Comparison of ENCODE assay signal across 9 mouse cellular contexts in genomic region chr1:43065615-43066310, GRCm38 (mm10). TPM values are rescaled to one million over a fixed set of nuclear protein-coding genes. Genes with fewer than 3 reads are reported as not detected.
DNase-seq lines count a peak whose midpoint lies in the region; ATAC-seq and TF ChIP-seq lines count a peak whose summit lies in the region.
"Had no signal": no experiment of that assay in that cellular context is flagged by ENCODE, and none has a peak within 500 bp of the region (broad histone marks: within the 10 kb centered on the region; RNA-seq: fewer than 3 reads in every experiment).

No protein-coding gene starts in this region.

- TF ChIP-seq CTCF in liver, embryonic 14.5 days (IDR thresholded peaks at IDR 0.05; ENCODE audit: low read depth), result peak; percentile 81

- intact Hi-C loops in heart, postnatal 14 days (cut with DNase I), result loop anchor here (1.0 kb wide), 1 partner anchor 150 kb away; no protein-coding TSS in a partner anchor

- ATAC-seq in embryonic facial prominence, embryonic 15.5 days (ENCODE audit: insufficient number of reproducible peaks, low FRiP score, low TSS enrichment, low read depth), result 0 out of 2 replicates have a peak, but pooled peaks have one; percentile 65
- no peak for ATAC-seq in liver, embryonic 14.5 days (ENCODE audit: insufficient read depth)
- ATAC-seq in neural tube, embryonic 14.5 days (ENCODE audit: low read depth), result peak; percentile 98
- ATAC-seq in activated CD4-positive, CD25-positive, alpha-beta regulatory T cell, adult 4 months, result no peak

- 50% methylated on average over 9 of the region's 9 CpGs for WGBS in embryonic facial prominence, embryonic 15.5 days
- WGBS in liver, embryonic 14.5 days (ENCODE audit: insufficient replicate concordance), result 55% methylated on average over 9 of the region's 9 CpGs
- 46% methylated on average over 9 of the region's 9 CpGs for WGBS in neural tube, embryonic 14.5 days

- no peak overlapping the region for H3K4me2 ChIP-seq in embryonic facial prominence, embryonic 15.5 days (replicated peaks)
- H3K4me2 ChIP-seq in liver, embryonic 14.5 days (ENCODE audit: low read depth), result no peak overlapping the region
- H3K4me2 ChIP-seq in neural tube, embryonic 14.5 days (ENCODE audit: low read depth, low read length), result no peak overlapping the region

- no peak overlapping the region for H3K27ac ChIP-seq in ES-E14 (ENCODE audit: insufficient read depth, low read depth, low read length, poor library complexity, severe bottlenecking)
- H3K27ac ChIP-seq in embryonic facial prominence, embryonic 15.5 days (replicated peaks), result no peak overlapping the region
- H3K27ac ChIP-seq in liver, embryonic 14.5 days, result no peak overlapping the region
- H3K27ac ChIP-seq in neural tube, embryonic 14.5 days (ENCODE audit: low read depth, low read length), result no peak overlapping the region

- H3K9me3 ChIP-seq in ES-E14 (ENCODE audit: control insufficient read depth, insufficient read depth, low read depth, low read length), result no peaks in the 10 kb centered on the region
- no peaks in the 10 kb centered on the region for H3K9me3 ChIP-seq in embryonic facial prominence, embryonic 15.5 days (replicated peaks)
- no peaks in the 10 kb centered on the region for H3K9me3 ChIP-seq in liver, embryonic 14.5 days (ENCODE audit: control insufficient read depth, low read length)
- H3K9me3 ChIP-seq in neural tube, embryonic 14.5 days (ENCODE audit: control insufficient read depth, low read length), result no peaks in the 10 kb centered on the region
- H3K9me3 ChIP-seq: megakaryocyte, embryonic 14.5 days had no signal

- H3K4me1 ChIP-seq in ES-E14 (ENCODE audit: control insufficient read depth in 2 of 2, insufficient read depth in 2 of 2, low read length in 2 of 2, poor library complexity in 1 of 2), result no peaks in the 10 kb centered on the region
- H3K4me1 ChIP-seq in embryonic facial prominence, embryonic 15.5 days, result no peaks in the 10 kb centered on the region; the same call in 1 of the 2 replicates
- no peaks in the 10 kb centered on the region; a peak in 1 of 4 replicates for H3K4me1 ChIP-seq in liver, embryonic 14.5 days (replicated peaks; ENCODE audit: control insufficient read depth in 2 of 2, insufficient read depth in 2 of 2, low read length in 1 of 2)
- H3K4me1 ChIP-seq in neural tube, embryonic 14.5 days (ENCODE audit: control insufficient read depth, insufficient read depth, low read length), result no peaks in the 10 kb centered on the region

- no peaks in the 10 kb centered on the region for H3K27me3 ChIP-seq in embryonic facial prominence, embryonic 15.5 days
- H3K27me3 ChIP-seq in liver, embryonic 14.5 days (ENCODE audit: control insufficient read depth, insufficient read depth, low read length), result no peaks in the 10 kb centered on the region
- no peaks in the 10 kb centered on the region for H3K27me3 ChIP-seq in neural tube, embryonic 14.5 days (ENCODE audit: control insufficient read depth, insufficient read depth, low read length)
- H3K27me3 ChIP-seq: megakaryocyte, embryonic 14.5 days had no signal

- H3K4me3 ChIP-seq in ES-E14 (ENCODE audit: insufficient read depth in 1 of 2, low read depth in 1 of 2, low read length in 2 of 2, poor library complexity in 1 of 2, severe bottlenecking in 1 of 2), result no peak overlapping the region
- H3K4me3 ChIP-seq in embryonic facial prominence, embryonic 15.5 days (replicated peaks), result no peak overlapping the region
- H3K4me3 ChIP-seq in liver, embryonic 14.5 days (ENCODE audit: insufficient read depth in 1 of 2, low read depth in 2 of 2, low read length in 2 of 2), result no peak overlapping the region
- no peak overlapping the region for H3K4me3 ChIP-seq in neural tube, embryonic 14.5 days (ENCODE audit: low read depth, low read length)
- H3K4me3 ChIP-seq: megakaryocyte, embryonic 14.5 days had no signal

- no peak for TF ChIP-seq EP300 in liver, embryonic 14.5 days (IDR thresholded peaks at IDR 0.05; ENCODE audit: low read depth)

- peak; percentile 65 for DNase-seq in ES-E14 (ENCODE audit: low read depth, low spot score)
- DNase-seq in brain, adult 2 months (ENCODE audit: low read depth, low spot score), result peak; percentile 87
- DNase-seq in heart, postnatal 14 days, result peak; percentile 60 to 67
- DNase-seq in kidney, postnatal 4 days, result peak; percentile 86 to 88
- DNase-seq in liver, embryonic 14.5 days (ENCODE audit: low read depth in 3 of 3, low spot score in 3 of 3), result peak in 2 of 3 experiments; percentile 5 to 9

- no peaks in the 10 kb centered on the region; the same call in 1 of the 2 replicates for H3K36me3 ChIP-seq in ES-E14 (ENCODE audit: control insufficient read depth, insufficient read depth, low read length, poor library complexity, severe bottlenecking)
- H3K36me3 ChIP-seq in embryonic facial prominence, embryonic 15.5 days, result peaks cover 26% of the 10 kb centered on the region
- H3K36me3 ChIP-seq in liver, embryonic 14.5 days (replicated peaks; ENCODE audit: control insufficient read depth, insufficient read depth, low read depth), result no peaks in the 10 kb centered on the region; the same call in 1 of the 2 replicates
- peaks cover 24% of the 10 kb centered on the region for H3K36me3 ChIP-seq in neural tube, embryonic 14.5 days (ENCODE audit: control insufficient read depth, insufficient read depth, low read length)

- in situ Hi-C loops in ES-E14 (cut with MboI; ENCODE audit: low sequenced_read_pairs in 2 of 2, unreplicated experiment in 2 of 2), result loop anchor here in 1 of 2 experiments (25.0 kb wide), 1 partner anchor 153 kb away; no protein-coding TSS in a partner anchor

- H3K9ac ChIP-seq in ES-E14 (ENCODE audit: insufficient read depth, low read depth, low read length, poor library complexity, severe bottlenecking), result no peak overlapping the region
- H3K9ac ChIP-seq in embryonic facial prominence, embryonic 15.5 days, result no peak overlapping the region
- H3K9ac ChIP-seq in liver, embryonic 14.5 days (replicated peaks), result no peak overlapping the region
- H3K9ac ChIP-seq in neural tube, embryonic 14.5 days (replicated peaks; ENCODE audit: low read depth, low read length), result no peak overlapping the region

TF ChIP-seq in ES-E14, 5 proteins besides CTCF, POLR2A, EP300 and RAD21:
- TF ChIP-seq ZC3H11A (IDR thresholded peaks at IDR 0.05; ENCODE audit: borderline replicate concordance, low read depth, low read length) (peak; percentile 57; the same call in 1 of the 2 replicates), ZNF384 (IDR thresholded peaks at IDR 0.05; ENCODE audit: low read depth, low read length) (no peak)

RNA-seq across cellular contexts. Expression of gene Tgfbrap1, which starts 32.7 kb away (rescaled TPM):
- 5.5 and 6.2 TPM in 2 replicates for total RNA-seq in ES-E14 (2012; rRNA removed)
- polyA plus RNA-seq in embryonic facial prominence, embryonic 15.5 days (2015; fragmentation: Nextera tagmentation; extraction: Ambion mirVana), result 11.4 and 12.5 TPM in 2 replicates
- total RNA-seq in heart, postnatal 14 days (2021), result 10 to 100 TPM; 13.9 to 15.7 TPM
- polyA plus RNA-seq in liver, embryonic 14.5 days (2012; rRNA removed), result 4.2 and 4.7 TPM in 2 replicates
- 2.7 and 3.6 TPM in 2 replicates for polyA plus RNA-seq in liver, embryonic 14.5 days (2014; fragmentation: Nextera tagmentation; extraction: Ambion mirVana)
- polyA plus RNA-seq in neural tube, embryonic 14.5 days (2014; fragmentation: Nextera tagmentation; extraction: Ambion mirVana), result 22.0 and 22.3 TPM in 2 replicates
- 1 to 10 TPM; 4.8 to 6.5 TPM for polyA plus RNA-seq in activated CD4-positive, CD25-positive, alpha-beta regulatory T cell, adult 4 months (2017; shearing (Covaris generic))

RNA-seq across cellular contexts. Expression of gene AI597479, which starts 32.7 kb away (rescaled TPM):
- 10.6 and 14.1 TPM in 2 replicates for total RNA-seq in ES-E14 (2012; rRNA removed)
- polyA plus RNA-seq in embryonic facial prominence, embryonic 15.5 days (2015; fragmentation: Nextera tagmentation; extraction: Ambion mirVana), result 29.4 and 30.0 TPM in 2 replicates
- 10 to 100 TPM; 15.3 to 15.4 TPM for total RNA-seq in heart, postnatal 14 days (2021)
- 3.5 and 4.7 TPM in 2 replicates for polyA plus RNA-seq in liver, embryonic 14.5 days (2012; rRNA removed)
- 6.0 and 8.0 TPM in 2 replicates for polyA plus RNA-seq in liver, embryonic 14.5 days (2014; fragmentation: Nextera tagmentation; extraction: Ambion mirVana)
- polyA plus RNA-seq in neural tube, embryonic 14.5 days (2014; fragmentation: Nextera tagmentation; extraction: Ambion mirVana), result 43.4 and 51.6 TPM in 2 replicates
- 10 to 100 TPM; 16.9 to 17.2 TPM for polyA plus RNA-seq in activated CD4-positive, CD25-positive, alpha-beta regulatory T cell, adult 4 months (2017; shearing (Covaris generic))

Comparison
In these comparisons a context has a peak if more than half of its experiments do, and no peak if none do; other contexts are left out.
1. DNase-seq: peak in every context shown above with its lines; median percentile 87 in brain, adult 2 months; 87 in kidney, postnatal 4 days; 65 in ES-E14; 64 in heart, postnatal 14 days; 7 in liver, embryonic 14.5 days.
2. ATAC-seq: peak in embryonic facial prominence, embryonic 15.5 days (single experiment) and neural tube, embryonic 14.5 days (single experiment); none in liver, embryonic 14.5 days (single experiment) and activated CD4-positive, CD25-positive, alpha-beta regulatory T cell, adult 4 months (single experiment).